In the genomic region with DNA sequence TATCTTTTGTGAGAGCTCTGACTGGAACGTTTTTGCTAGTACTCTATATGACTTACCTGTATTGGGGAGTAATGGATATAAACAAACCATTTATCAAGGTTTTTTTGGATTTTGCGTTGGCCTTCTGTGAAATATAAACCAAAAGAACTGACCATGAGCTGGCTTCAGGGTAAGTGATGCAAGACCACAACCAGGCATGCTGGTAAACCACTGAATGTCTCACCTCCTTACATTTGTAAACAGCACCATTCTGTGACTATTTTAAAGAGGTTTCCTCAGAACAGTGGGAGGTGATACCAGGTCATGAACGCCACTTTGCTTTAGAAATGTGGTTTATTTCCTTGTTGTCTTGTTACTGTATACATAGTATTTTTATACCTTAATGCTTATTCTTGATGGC, we compare ENCODE assay signal across 16 mouse cellular contexts. TPM values are rescaled to one million over a fixed set of nuclear protein-coding genes. Genes with fewer than 3 reads are reported as not detected.
"Had no signal": no experiment of that assay in that cellular context is flagged by ENCODE, and none has a peak within 500 bp of the region (broad histone marks: within the 10 kb centered on the region; RNA-seq: fewer than 3 reads in every experiment).

No protein-coding gene starts in this region.

- H3K9ac ChIP-seq: liver, embryonic 14.5 days; lung, embryonic 14.5 days; midbrain, embryonic 12.5 days; neural tube, embryonic 12.5 days; stomach, embryonic 15.5 days had no signal

- H3K27ac ChIP-seq: liver, embryonic 14.5 days; midbrain, embryonic 10.5 days; midbrain, embryonic 12.5 days; neural tube, embryonic 12.5 days had no signal

- DNase-seq: lung, embryonic 14.5 days; lung, postnatal 14 days; midbrain, embryonic 14.5 days; right cerebral cortex, postnatal 4 days; spleen, adult 18-20 months; thymus, adult 18-20 months; thymus, postnatal 14 days; thymus, postnatal 36 days had no signal

- H3K4me3 ChIP-seq: midbrain, embryonic 10.5 days; midbrain, embryonic 12.5 days; myocyte; neural tube, embryonic 12.5 days; stomach, embryonic 15.5 days had no signal

- H3K27me3 ChIP-seq: midbrain, embryonic 12.5 days; neural tube, embryonic 12.5 days; stomach, embryonic 15.5 days had no signal

- H3K4me1 ChIP-seq: midbrain, embryonic 10.5 days; midbrain, embryonic 12.5 days; neural tube, embryonic 12.5 days; stomach, embryonic 15.5 days had no signal

- H3K9me3 ChIP-seq: midbrain, embryonic 10.5 days; midbrain, embryonic 12.5 days; neural tube, embryonic 12.5 days; stomach, embryonic 15.5 days had no signal

- H3K4me2 ChIP-seq: lung, embryonic 14.5 days; midbrain, embryonic 12.5 days; neural tube, embryonic 12.5 days; stomach, embryonic 15.5 days had no signal

- ATAC-seq: midbrain, embryonic 16.5 days had no signal

RNA-seq across cellular contexts. Expression of gene 2610318N02Rik, which starts 38.7 kb away (rescaled TPM):
- total RNA-seq: neutrophil, adult 5-6 weeks had no signal
